Mouse (Mus musculus) stomach, postnatal 0 days (tissue): ENCODE measurements at regions not wholly inside any gene's neighbourhood (a gene's known extent, or its start where the extent isn't known, plus 50 kb on each side); places are given as distances from the start of the nearest gene placed in this dataset.

Source experiments
- CTCF ChIP-seq: IDR thresholded peaks from 2 replicates; pipeline ENCODE4 v1.5.1; 2016; ENCODE audit warnings: antibody characterized with exemption, low read depth, mild to moderate bottlenecking, moderate library complexity
- EP300 ChIP-seq: optimal IDR thresholded peaks from 2 replicates; pipeline ENCODE3; 2016; ENCODE audit warnings: antibody characterized with exemption

GRCm38 (mm10) chr6:14574607-14575006, 180.5 kb downstream of the Ppp1r3a start:
- TF ChIP-seq CTCF (no peak), EP300 (no peak)
